Mouse (Mus musculus): Measurements from ENCODE around the gene Ttc39b. TPM values are rescaled to one million over a fixed set of nuclear protein-coding genes. Genes with fewer than 3 reads are reported as not detected.

The Ttc39b gene
- polyA plus RNA-seq, 1 experiment: 1.9 TPM

DNA sequence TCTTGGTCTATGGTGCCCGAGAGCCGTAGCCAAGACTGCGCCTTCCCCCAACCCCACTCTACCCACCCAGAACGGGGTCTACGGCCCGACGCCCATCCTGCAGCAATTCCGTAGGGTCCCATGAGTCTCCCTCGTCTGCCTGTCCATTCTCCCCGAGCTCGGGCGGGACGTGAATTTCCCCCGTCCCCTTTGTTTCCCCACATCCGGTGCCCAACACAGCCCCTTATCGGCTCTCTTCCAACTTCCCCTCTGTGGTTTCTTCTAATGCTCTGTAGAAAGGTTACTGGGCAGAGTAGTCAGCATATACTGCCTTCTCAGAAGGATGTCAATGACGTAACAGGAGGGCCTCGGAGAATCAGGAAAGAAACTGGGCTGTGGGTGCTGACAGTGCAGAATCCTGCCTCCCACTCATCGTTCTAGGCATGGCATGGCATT is 50.4 kb downstream of the Ttc39b start:
- 79% methylated on average over 19 of the region's 19 CpGs for WGBS
- Histone ChIP-seq H3K27me3 (ENCODE audit: control insufficient read depth, insufficient read depth, low read length) (no peaks in the 10 kb centered on the region), H3K36me3 (ENCODE audit: control insufficient read depth, insufficient read depth, low read length) (peaks cover 9% of the 10 kb centered on the region), H3K4me1 (ENCODE audit: control insufficient read depth, insufficient read depth, insufficient read length, low read length) (0 out of 2 replicates have a peak, but pooled peaks cover 3% of the 10 kb centered on the region), H3K27ac (ENCODE audit: insufficient read depth, low read depth, low read length) (no peak overlapping the region), H3K4me3 (ENCODE audit: low read depth, low read length) (no peak overlapping the region)
- no peak for TF ChIP-seq CTCF (IDR thresholded peaks at IDR 0.05; ENCODE audit: extremely low read depth, insufficient read length, insufficient replicate concordance, low read depth, low read length)
- TF ChIP-seq POLR2A (IDR thresholded peaks at IDR 0.05; ENCODE audit: low read depth, low read length): no peak

DNA sequence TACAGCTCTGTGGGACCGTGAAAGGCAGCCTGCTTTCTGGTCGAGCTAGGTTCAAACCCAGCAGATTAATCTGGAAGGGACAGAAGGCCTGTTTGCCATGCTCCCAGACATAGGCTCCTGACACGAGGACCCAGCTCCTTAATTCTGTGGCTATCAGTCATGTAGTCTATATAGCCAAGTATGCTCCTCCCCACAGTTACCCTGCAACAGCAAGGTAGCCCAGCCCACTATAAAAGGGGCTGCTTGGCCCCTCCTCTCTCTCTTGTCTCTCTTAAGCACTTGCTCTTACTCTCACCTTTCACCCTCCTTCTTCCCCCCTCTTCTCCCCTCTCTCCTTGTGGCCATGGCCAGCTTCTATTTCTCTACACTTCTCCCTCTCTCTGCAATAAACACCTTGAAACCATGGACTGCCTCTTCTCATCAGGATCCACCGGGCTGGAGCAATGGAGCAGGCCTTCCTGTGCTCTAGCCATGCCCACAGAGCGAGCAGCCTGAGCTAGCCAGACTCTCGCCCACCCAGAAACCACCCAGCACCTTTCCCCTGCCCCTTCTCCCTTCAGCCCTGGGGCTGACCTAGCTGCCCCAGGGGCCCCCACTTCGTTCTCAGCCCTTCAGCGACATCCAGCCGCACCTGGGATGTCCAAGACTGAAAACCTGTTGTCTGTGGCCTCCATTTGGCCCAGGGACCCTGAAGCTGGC is 51.0 kb downstream of the Ttc39b start:
- 77% methylated on average over 9 of the region's 9 CpGs for WGBS
- H3K4me1 ChIP-seq (ENCODE audit: control insufficient read depth, insufficient read depth, insufficient read length, low read length): 0 out of 2 replicates have a peak, but pooled peaks cover 3% of the 10 kb centered on the region
- no peak overlapping the region for H3K27ac ChIP-seq (ENCODE audit: insufficient read depth, low read depth, low read length)
- no peaks in the 10 kb centered on the region for H3K27me3 ChIP-seq (ENCODE audit: control insufficient read depth, insufficient read depth, low read length)
- H3K36me3 ChIP-seq (ENCODE audit: control insufficient read depth, insufficient read depth, low read length): peaks cover 9% of the 10 kb centered on the region
- H3K4me3 ChIP-seq (ENCODE audit: low read depth, low read length): no peak overlapping the region
- TF ChIP-seq CTCF (IDR thresholded peaks at IDR 0.05; ENCODE audit: extremely low read depth, insufficient read length, insufficient replicate concordance, low read depth, low read length) (no peak), POLR2A (IDR thresholded peaks at IDR 0.05; ENCODE audit: low read depth, low read length) (no peak)

DNA sequence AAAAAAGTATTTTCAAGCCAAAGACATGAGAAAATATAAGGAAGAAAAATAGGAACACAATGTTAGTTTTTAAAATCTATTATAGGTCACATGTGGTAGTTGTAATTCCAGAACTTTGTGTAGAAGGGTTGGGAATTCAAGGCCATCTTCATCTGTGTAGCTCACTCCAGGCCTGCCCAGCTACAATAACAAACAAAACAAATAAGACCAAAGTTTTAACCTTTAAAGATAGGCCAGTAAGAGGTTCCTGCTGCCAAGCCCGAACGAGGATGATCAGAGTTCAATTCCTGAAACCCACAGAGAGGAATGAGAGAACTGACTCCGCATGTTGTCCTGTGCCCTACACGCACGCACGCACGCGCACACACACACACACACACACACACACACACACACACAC is 53.6 kb downstream of the Ttc39b start:
- H3K36me3 ChIP-seq (ENCODE audit: control insufficient read depth, insufficient read depth, low read length): peaks cover 9% of the 10 kb centered on the region
- H3K27me3 ChIP-seq (ENCODE audit: control insufficient read depth, insufficient read depth, low read length): no peaks in the 10 kb centered on the region
- H3K4me1 ChIP-seq (ENCODE audit: control insufficient read depth, insufficient read depth, insufficient read length, low read length): peaks cover 10% of the 10 kb centered on the region; the same call in 1 of the 2 replicates
- no peak overlapping the region for H3K27ac ChIP-seq (ENCODE audit: insufficient read depth, low read depth, low read length)
- 86% methylated on average over 8 of the region's 8 CpGs for WGBS
- no peak overlapping the region for H3K4me3 ChIP-seq (ENCODE audit: low read depth, low read length)
- TF ChIP-seq POLR2A (IDR thresholded peaks at IDR 0.05; ENCODE audit: low read depth, low read length): no peak
- no peak for TF ChIP-seq CTCF (IDR thresholded peaks at IDR 0.05; ENCODE audit: extremely low read depth, insufficient read length, insufficient replicate concordance, low read depth, low read length)

DNA sequence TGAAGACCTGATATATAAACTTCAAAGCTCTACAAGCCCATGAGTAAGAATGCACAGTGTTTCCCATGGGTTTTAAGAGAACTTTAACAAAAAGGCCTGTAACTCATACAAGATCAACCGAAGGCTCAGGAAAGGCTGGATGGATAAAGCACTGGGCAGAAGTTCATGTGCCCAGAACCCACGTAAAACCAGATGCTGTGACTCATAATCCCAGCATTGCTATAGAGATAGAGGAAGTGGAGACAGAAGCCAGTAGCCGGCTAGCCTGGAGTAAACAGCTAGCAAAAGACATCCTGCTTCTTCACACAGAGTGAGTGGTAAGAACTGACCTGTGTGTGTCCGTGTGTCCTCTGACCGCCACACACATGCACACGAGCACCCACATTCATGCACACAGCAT is 54.4 kb downstream of the Ttc39b start:
- Histone ChIP-seq H3K4me3 (ENCODE audit: low read depth, low read length) (no peak overlapping the region), H3K27ac (ENCODE audit: insufficient read depth, low read depth, low read length) (no peak overlapping the region), H3K4me1 (ENCODE audit: control insufficient read depth, insufficient read depth, insufficient read length, low read length) (peaks cover 10% of the 10 kb centered on the region; the same call in 1 of the 2 replicates), H3K27me3 (ENCODE audit: control insufficient read depth, insufficient read depth, low read length) (no peaks in the 10 kb centered on the region), H3K36me3 (ENCODE audit: control insufficient read depth, insufficient read depth, low read length) (peaks cover 9% of the 10 kb centered on the region)
- no peak for TF ChIP-seq POLR2A (IDR thresholded peaks at IDR 0.05; ENCODE audit: low read depth, low read length)
- TF ChIP-seq CTCF (IDR thresholded peaks at IDR 0.05; ENCODE audit: extremely low read depth, insufficient read length, insufficient replicate concordance, low read depth, low read length): no peak
- WGBS: 81% methylated on average over 6 of the region's 6 CpGs

DNA sequence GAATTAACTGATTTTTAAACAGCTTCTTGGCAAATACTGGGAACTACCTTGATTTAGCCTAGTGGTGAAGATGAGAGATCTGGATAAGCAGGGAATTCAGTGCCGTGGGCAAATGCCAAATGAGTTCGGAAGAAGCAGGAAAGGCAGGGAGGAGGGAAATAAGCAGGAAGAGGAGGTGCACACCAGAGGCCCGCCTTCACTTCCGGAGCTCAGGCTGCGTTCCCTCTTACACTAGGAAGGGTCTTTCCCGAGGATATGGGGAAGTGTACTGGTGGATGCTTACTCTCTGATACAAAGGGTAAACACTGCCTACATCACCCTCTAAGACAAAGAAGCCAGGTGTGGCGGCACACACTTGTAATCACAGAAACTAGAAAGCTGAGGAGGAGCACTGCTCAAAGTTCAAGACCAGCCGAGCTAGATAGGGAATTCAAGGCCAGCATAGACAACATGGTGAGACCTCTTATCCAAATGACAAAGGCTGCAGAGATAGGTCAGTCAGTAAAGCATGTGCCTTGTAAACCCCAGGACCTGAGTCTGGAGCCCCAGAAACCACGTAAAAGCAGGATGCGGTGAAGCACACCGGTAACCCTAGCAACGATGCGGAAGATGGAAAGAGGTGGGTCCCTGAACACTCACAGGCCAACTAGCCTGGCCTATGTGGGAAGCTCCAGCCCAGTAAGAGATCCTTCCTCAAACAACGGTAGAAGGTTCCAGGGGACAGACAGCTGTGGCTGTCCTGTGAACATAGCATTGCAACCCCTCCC is 57.9 kb downstream of the Ttc39b start:
- H3K4me1 ChIP-seq (ENCODE audit: control insufficient read depth, insufficient read depth, insufficient read length, low read length): peaks cover 7% of the 10 kb centered on the region; the same call in 1 of the 2 replicates
- H3K27me3 ChIP-seq (ENCODE audit: control insufficient read depth, insufficient read depth, low read length): no peaks in the 10 kb centered on the region
- H3K27ac ChIP-seq (ENCODE audit: insufficient read depth, low read depth, low read length): no peak overlapping the region
- 52% methylated on average over 14 of the region's 14 CpGs for WGBS
- peak overlapping the region; percentile 28 for H3K4me3 ChIP-seq (ENCODE audit: low read depth, low read length)
- TF ChIP-seq POLR2A (IDR thresholded peaks at IDR 0.05; ENCODE audit: low read depth, low read length) (no peak), CTCF (IDR thresholded peaks at IDR 0.05; ENCODE audit: extremely low read depth, insufficient read length, insufficient replicate concordance, low read depth, low read length) (no peak)
- peaks cover 21% of the 10 kb centered on the region for H3K36me3 ChIP-seq (ENCODE audit: control insufficient read depth, insufficient read depth, low read length)

DNA sequence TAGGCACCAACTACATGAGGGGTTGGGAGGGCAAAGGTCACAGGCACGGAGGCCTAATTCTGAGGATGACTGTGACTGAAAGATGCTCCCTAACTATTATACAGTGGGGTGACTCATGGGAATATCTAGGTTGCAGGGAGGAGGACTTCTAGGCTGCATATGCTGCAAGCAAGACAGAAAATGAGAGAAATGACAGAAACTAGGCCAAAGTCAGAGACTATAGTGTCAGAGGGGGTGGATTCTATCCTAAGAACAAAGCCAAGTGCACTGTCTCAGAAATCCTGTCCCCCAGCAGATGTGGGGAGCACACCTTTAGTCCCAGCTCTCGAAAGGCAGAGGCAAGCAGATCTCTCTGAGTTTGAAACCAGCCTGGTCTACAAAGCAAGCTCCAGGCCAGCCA is 59.2 kb downstream of the Ttc39b start:
- H3K4me1 ChIP-seq (ENCODE audit: control insufficient read depth, insufficient read depth, insufficient read length, low read length): peaks cover 7% of the 10 kb centered on the region; the same call in 1 of the 2 replicates
- H3K36me3 ChIP-seq (ENCODE audit: control insufficient read depth, insufficient read depth, low read length): peaks cover 26% of the 10 kb centered on the region
- no peaks in the 10 kb centered on the region for H3K27me3 ChIP-seq (ENCODE audit: control insufficient read depth, insufficient read depth, low read length)
- no peak for TF ChIP-seq POLR2A (IDR thresholded peaks at IDR 0.05; ENCODE audit: low read depth, low read length)
- TF ChIP-seq CTCF (IDR thresholded peaks at IDR 0.05; ENCODE audit: extremely low read depth, insufficient read length, insufficient replicate concordance, low read depth, low read length): no peak
- no peak overlapping the region for H3K4me3 ChIP-seq (ENCODE audit: low read depth, low read length)
- H3K27ac ChIP-seq (ENCODE audit: insufficient read depth, low read depth, low read length): no peak overlapping the region
- 77% methylated on average over 2 of the region's 2 CpGs for WGBS

DNA sequence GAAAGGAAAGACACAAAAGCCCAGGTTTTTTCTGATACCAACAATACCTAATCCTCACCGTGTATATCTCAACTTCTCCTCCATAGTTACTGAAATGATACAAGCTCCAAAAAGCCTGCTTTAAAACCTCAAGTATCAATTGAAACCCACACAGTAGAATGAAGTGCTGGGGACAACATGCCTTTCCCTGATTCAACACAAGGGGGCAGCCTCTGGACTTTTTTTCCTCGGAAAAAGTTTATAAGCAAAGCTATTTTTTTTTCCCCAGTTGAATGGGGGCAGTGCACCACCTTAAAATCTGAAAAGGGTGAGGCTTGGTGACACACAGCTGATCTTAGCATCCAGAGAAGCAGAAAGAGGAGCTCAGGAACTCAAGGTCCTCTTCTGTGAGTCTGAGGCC is 62.1 kb downstream of the Ttc39b start:
- 16% methylated on average over 2 of the region's 2 CpGs for WGBS
- no peak for TF ChIP-seq CTCF (IDR thresholded peaks at IDR 0.05; ENCODE audit: extremely low read depth, insufficient read length, insufficient replicate concordance, low read depth, low read length)
- TF ChIP-seq POLR2A (IDR thresholded peaks at IDR 0.05; ENCODE audit: low read depth, low read length): no peak

More for the DNA sequence above, 62.1 kb downstream of the Ttc39b start:
- H3K4me1 ChIP-seq (ENCODE audit: control insufficient read depth, insufficient read depth, insufficient read length, low read length): peaks cover 7% of the 10 kb centered on the region; the same call in 1 of the 2 replicates
- H3K36me3 ChIP-seq (ENCODE audit: control insufficient read depth, insufficient read depth, low read length): peaks cover 34% of the 10 kb centered on the region
- no peak overlapping the region for H3K27ac ChIP-seq (ENCODE audit: insufficient read depth, low read depth, low read length)
- no peaks in the 10 kb centered on the region for H3K27me3 ChIP-seq (ENCODE audit: control insufficient read depth, insufficient read depth, low read length)
- no peak overlapping the region for H3K4me3 ChIP-seq (ENCODE audit: low read depth, low read length)

Measured in small intestine, adult 2 months (tissue).